Mouse (Mus musculus) heart, embryonic 16.5 days (tissue): ENCODE results near the gene Tiam1. TPM values are rescaled to one million over a fixed set of nuclear protein-coding genes. Genes with fewer than 3 reads are reported as not detected.

Source experiments
- ATAC-seq: fragments of 200-750 bp; cut with Nextera tagmentation; replicated peaks from 2 replicates; pipeline ENCODE4 v1.8.0; 2017; ENCODE audit warnings: moderate number of reproducible peaks; ENCODE audit not compliant: insufficient read depth, low FRiP score; ENCODE audit errors: extremely low read depth
- H3K27ac ChIP-seq: fragments of 300-500 bp; sonication (generic); 2 replicates; pipeline ENCODE4 v1.5.1; 2014; ENCODE audit warnings: mild to moderate bottlenecking, low read length, control low read depth, moderate library complexity
- H3K27me3 ChIP-seq: fragments of 300-500 bp; sonication (generic); 2 replicates; pipeline ENCODE4 v1.6.1; 2014; ENCODE audit warnings: low read length, mixed read lengths; ENCODE audit not compliant: control insufficient read depth, insufficient read depth
- H3K36me3 ChIP-seq: fragments of 300-500 bp; sonication (generic); 2 replicates; pipeline ENCODE4 v1.6.1; 2014; ENCODE audit not compliant: control insufficient read depth, insufficient read depth
- H3K4me1 ChIP-seq: fragments of 300-500 bp; sonication (generic); 2 replicates; pipeline ENCODE4 v1.6.1; 2014; ENCODE audit warnings: low read length, mixed read lengths; ENCODE audit not compliant: control insufficient read depth, insufficient read depth
- H3K4me2 ChIP-seq: fragments of 300-500 bp; sonication (generic); 2 replicates; pipeline ENCODE4 v1.6.1; 2014; ENCODE audit warnings: low read depth, mild to moderate bottlenecking, control low read depth, low read length
- H3K4me3 ChIP-seq: fragments of 300-500 bp; sonication (generic); 2 replicates; pipeline ENCODE4 v1.5.1; 2014; ENCODE audit warnings: mild to moderate bottlenecking, control low read depth, low read length
- H3K9ac ChIP-seq: fragments of 300-500 bp; sonication (generic); 2 replicates; pipeline ENCODE4 v1.6.1; 2014; ENCODE audit warnings: low read length, control low read depth
- H3K9me3 ChIP-seq: fragments of 300-500 bp; sonication (generic); replicated peaks from 2 replicates; pipeline ENCODE4 v1.6.1; 2016; ENCODE audit warnings: low read length; ENCODE audit not compliant: control insufficient read depth
- WGBS: fragments of 180-500 bp; shearing (Covaris S2); extraction: QIAGEN DNeasy Blood & Tissue Kit; methylation state at CpG from one replicate; pipeline ENCODE4 v1.1.7; 2014; 5-methylcytosine and 5-hydroxymethylcytosine counted together
- polyA plus RNA-seq: library from polyadenylated mRNA; unstranded; fragments of >200 nt; fragmentation: Nextera tagmentation; extraction: Ambion mirVana; gene quantifications from 2 replicates; pipeline ENCODE4 v1.2.1, GENCODE M21; 2015

Gene Tiam1
- polyA plus RNA-seq, 1 experiment from 2014 or later = 9.4 TPM

DNA sequence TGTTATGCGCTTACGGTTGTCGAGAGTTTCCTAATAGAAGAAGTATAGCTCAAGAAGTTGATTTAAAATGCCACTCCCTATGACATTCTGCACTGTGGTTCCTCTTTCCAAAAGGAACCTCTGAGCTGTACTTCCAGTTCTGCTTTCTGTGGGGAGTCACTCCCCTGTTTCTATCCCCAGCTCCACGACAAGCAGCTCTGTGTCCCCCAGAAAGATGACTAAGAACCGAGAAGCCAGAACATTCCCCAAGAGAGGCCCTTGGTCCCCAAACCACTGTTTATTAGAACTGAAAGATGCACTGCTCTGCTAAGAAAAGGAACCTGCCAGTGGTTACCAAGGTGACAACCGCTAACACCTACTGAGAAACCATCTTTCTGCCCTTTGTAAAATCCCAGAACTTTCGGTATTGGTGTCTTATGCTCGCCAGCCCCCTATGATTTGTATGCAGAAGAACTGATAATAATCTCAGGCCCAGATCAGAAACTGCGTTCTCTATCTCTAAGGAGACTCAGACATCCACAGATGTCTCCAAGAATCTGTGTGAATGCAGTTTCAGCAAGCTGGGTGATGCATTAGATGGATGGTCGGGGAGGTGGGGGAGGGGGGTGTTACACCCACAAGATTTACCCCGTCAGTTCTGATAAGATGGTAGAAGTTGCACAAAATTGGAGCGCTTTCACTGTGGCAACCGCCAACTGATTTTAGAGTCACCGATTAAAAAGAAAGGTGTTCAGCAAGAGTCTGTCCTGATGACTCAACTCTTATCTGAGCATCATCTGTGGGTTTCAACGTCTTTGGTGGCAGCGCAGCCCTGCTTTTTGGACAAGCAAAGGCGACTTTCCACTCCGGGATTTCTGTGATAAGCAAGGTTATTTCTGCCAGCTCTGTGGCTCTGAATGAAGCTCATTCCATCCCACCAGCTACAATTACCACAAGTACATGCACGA is 294.6 kb downstream of the Tiam1 start:
- 79% methylated on average over 19 of the region's 19 CpGs for WGBS
- Histone ChIP-seq H3K36me3 (no peaks in the 10 kb centered on the region; the same call in 1 of the 2 replicates), H3K9ac (no peak overlapping the region), H3K27me3 (no peaks in the 10 kb centered on the region), H3K4me3 (no peak overlapping the region), H3K27ac (no peak overlapping the region), H3K9me3 (no peaks in the 10 kb centered on the region), H3K4me1 (no peaks in the 10 kb centered on the region), H3K4me2 (no peak overlapping the region)
- ATAC-seq = no peak

DNA sequence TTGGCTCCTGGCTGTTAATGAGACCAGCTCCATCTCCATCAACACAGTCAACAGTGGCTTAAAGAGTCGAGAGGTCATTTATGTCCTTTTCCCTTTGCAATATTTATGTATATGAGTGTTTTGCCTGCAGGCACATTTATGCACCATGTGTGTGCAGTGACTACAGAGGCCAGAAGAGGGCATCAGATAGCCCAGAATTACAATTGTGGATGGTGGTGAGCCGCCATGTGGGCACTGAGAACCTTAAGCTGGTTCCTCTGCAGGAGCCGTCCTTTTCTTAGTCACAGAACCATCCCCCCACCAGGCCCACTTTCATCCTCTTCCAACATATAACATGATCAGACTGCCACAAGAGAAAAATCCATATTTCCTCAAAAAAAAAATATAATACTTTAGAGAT is 295.4 kb downstream of the Tiam1 start:
- H3K36me3 ChIP-seq = no peaks in the 10 kb centered on the region; the same call in 1 of the 2 replicates
- no peak overlapping the region for H3K9ac ChIP-seq
- H3K4me2 ChIP-seq = no peak overlapping the region
- no peak overlapping the region for H3K4me3 ChIP-seq
- no peaks in the 10 kb centered on the region for H3K4me1 ChIP-seq
- no peak for ATAC-seq
- no peak overlapping the region for H3K27ac ChIP-seq
- no peaks in the 10 kb centered on the region for H3K9me3 ChIP-seq
- H3K27me3 ChIP-seq = no peaks in the 10 kb centered on the region
- 94% methylated on average over 3 of the region's 3 CpGs for WGBS

DNA sequence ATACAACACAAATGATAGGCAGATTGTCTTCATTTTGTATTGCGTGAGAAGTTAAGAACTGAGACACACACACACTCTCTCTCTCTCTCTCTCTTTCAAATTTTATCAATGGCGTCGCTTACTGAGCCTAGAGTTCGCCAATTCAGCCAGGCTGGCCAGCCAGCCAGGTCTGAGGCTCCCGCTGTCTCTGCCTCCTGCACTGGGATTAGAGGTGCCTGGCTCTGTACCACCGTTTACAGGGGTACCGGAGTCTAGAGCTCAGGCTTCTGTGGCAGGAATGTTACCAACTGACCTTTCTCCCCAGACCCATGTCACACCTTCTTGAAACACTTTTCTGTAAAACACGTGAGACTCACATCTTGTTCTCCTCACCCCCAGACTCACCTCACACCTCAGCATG is 298.1 kb downstream of the Tiam1 start:
- Histone ChIP-seq H3K9me3 (no peaks in the 10 kb centered on the region), H3K4me2 (no peak overlapping the region), H3K9ac (no peak overlapping the region), H3K36me3 (no peaks in the 10 kb centered on the region; the same call in 1 of the 2 replicates), H3K4me3 (no peak overlapping the region), H3K4me1 (no peaks in the 10 kb centered on the region), H3K27ac (no peak overlapping the region), H3K27me3 (no peaks in the 10 kb centered on the region)
- 81% methylated on average over 8 of the region's 8 CpGs for WGBS
- no peak for ATAC-seq

DNA sequence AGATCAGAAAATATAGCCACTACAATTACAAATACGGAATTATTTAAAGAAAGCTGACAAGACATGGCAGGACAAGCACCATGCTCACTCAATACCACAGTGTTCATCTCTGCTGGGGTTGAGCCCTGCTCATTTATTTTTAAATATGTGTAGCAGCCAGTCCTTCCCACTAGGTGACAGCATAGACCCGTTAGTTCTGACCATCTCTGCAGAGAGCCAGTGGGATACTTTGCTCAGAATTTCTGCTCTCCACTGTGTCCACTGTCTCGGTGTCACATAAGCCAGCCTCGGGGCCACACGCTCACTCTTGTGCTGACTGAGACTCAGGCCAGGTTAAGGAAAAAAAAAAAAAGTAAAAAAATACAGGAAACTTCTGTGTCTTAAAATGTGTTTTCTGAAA is 299.0 kb downstream of the Tiam1 start:
- Histone ChIP-seq H3K4me2 (no peak overlapping the region), H3K9me3 (no peaks in the 10 kb centered on the region), H3K4me3 (no peak overlapping the region), H3K4me1 (no peaks in the 10 kb centered on the region; the same call in 1 of the 2 replicates), H3K9ac (no peak overlapping the region), H3K27ac (no peak overlapping the region), H3K36me3 (no peaks in the 10 kb centered on the region; the same call in 1 of the 2 replicates), H3K27me3 (no peaks in the 10 kb centered on the region)
- peak; percentile 67 for ATAC-seq
- 39% methylated on average over 5 of the region's 5 CpGs for WGBS

DNA sequence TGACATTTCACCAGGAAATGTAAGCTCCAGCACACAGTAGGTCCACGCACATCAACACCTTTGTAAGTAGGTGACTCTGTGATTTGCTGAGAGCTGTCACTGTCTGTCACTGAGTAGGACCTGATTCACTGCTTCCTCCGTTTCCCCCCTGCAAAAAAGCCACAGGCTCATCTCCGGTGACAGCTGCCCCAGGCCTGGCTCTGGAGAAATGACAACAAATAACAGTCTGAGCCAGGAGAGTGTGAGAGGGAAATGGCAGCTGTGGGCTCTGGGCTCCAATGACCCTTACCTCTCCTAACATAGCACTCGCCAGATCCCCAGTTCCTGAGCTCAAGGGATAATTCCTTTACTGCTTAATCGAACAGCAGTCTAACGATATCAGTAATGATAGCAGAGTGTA is 301.7 kb downstream of the Tiam1 start:
- H3K27ac ChIP-seq = no peak overlapping the region
- no peak overlapping the region for H3K4me2 ChIP-seq
- H3K9ac ChIP-seq = no peak overlapping the region
- no peaks in the 10 kb centered on the region; the same call in 1 of the 2 replicates for H3K4me1 ChIP-seq
- ATAC-seq = no peak
- no peak overlapping the region for H3K4me3 ChIP-seq
- no peaks in the 10 kb centered on the region for H3K9me3 ChIP-seq
- 53% methylated on average over 6 of the region's 6 CpGs for WGBS
- no peaks in the 10 kb centered on the region for H3K27me3 ChIP-seq
- H3K36me3 ChIP-seq = no peaks in the 10 kb centered on the region

DNA sequence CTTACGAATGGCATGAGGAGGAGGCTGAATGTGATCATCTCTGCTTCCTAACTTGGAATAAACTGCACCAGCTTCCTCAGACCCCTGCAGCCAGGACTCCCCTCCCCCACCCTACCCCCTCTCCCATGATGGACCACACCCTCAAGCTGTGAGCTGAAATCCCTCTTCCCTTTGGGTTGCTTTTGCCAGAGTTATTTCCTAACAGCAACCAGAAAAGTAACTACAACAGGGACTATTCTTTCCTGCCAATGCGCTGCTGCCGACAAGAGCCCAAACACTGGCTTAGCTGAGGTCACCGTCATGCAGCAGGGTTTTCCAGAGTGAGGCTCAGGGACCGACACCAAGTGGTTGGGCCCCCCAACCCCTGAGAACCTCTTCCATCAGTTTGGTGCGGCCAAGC is 303.2 kb downstream of the Tiam1 start:
- WGBS = 83% methylated on average over 6 of the region's 6 CpGs
- H3K4me3 ChIP-seq = no peak overlapping the region
- H3K9me3 ChIP-seq = no peaks in the 10 kb centered on the region
- no peaks in the 10 kb centered on the region for H3K27me3 ChIP-seq
- H3K27ac ChIP-seq = no peak overlapping the region
- H3K4me2 ChIP-seq = no peak overlapping the region
- no peak for ATAC-seq
- no peaks in the 10 kb centered on the region; the same call in 1 of the 2 replicates for H3K4me1 ChIP-seq
- H3K9ac ChIP-seq = no peak overlapping the region
- H3K36me3 ChIP-seq = no peaks in the 10 kb centered on the region

DNA sequence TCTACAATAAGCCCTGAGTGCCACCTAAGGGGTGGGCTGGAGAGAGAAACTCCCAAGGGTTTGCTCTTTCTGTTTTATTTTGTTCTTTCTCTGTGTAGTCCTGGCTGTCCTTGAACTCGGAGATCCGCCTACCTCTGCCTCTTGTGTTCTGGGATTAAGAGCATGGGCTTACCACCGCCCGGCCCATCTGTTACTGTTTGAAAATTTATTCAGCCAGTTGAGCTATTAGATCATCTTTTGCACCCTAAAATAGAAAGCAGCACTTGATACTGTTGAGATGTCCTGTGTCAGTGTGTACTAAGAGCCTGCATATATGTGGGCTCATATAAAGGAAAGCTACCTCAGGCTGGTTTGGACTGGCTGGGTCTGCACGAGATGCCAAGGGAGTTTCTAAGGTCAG is 303.7 kb downstream of the Tiam1 start:
- Histone ChIP-seq H3K36me3 (no peaks in the 10 kb centered on the region), H3K27ac (no peak overlapping the region), H3K27me3 (no peaks in the 10 kb centered on the region), H3K4me2 (no peak overlapping the region), H3K9ac (no peak overlapping the region), H3K4me1 (no peaks in the 10 kb centered on the region; the same call in 1 of the 2 replicates), H3K4me3 (no peak overlapping the region), H3K9me3 (no peaks in the 10 kb centered on the region)
- ATAC-seq = 0 out of 2 replicates have a peak, but pooled peaks have one; percentile 35
- 66% methylated on average over 5 of the region's 5 CpGs for WGBS

DNA sequence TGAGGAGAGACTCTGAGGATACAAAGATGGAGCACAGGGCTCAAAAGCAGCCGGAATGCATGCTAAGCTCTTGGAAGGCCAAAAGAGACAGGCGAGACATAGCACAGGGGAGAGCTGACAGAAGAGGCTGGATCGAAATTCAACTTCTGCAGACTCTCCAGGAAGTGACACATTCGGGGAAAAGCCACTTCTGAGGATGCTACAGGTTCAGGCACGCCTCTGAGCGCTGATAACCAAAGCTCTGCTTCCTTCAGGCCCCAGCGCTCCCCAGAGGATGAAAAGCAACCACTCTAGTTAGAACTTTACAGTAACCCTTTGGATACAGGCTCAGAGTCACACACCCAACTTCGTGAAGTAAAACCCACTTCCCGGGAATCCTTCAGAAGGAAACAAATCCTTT is 306.5 kb downstream of the Tiam1 start:
- no peak overlapping the region for H3K4me3 ChIP-seq
- H3K4me2 ChIP-seq = no peak overlapping the region
- H3K9me3 ChIP-seq = no peaks in the 10 kb centered on the region
- H3K4me1 ChIP-seq = no peaks in the 10 kb centered on the region; the same call in 1 of the 2 replicates
- H3K36me3 ChIP-seq = no peaks in the 10 kb centered on the region
- H3K27ac ChIP-seq = no peak overlapping the region
- no peaks in the 10 kb centered on the region for H3K27me3 ChIP-seq
- no peak overlapping the region for H3K9ac ChIP-seq
- 38% methylated on average over 9 of the region's 9 CpGs for WGBS
- ATAC-seq = 0 out of 2 replicates have a peak, but pooled peaks have one; percentile 23

DNA sequence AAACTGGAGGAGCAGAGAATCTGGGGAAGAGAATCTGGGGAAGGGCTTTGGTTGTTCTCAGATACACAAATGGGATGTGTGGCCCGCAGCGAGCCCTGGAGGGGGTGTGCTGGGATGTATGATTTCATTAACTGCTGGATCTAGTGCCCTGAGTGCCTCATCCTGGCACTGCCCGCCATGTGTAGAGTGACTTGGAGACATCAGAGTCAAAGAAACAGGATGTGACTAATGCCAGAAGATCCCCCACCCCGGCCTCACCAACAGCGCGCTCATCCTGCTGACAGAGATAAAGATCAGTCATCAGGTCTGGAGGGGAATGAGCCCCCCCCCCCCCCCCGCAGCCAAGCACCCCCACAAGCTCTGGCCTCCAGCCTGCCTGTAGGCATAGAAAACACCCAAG is 308.0 kb downstream of the Tiam1 start:
- Histone ChIP-seq H3K9me3 (no peaks in the 10 kb centered on the region), H3K4me3 (no peak overlapping the region), H3K4me2 (no peak overlapping the region), H3K27ac (no peak overlapping the region), H3K27me3 (no peaks in the 10 kb centered on the region), H3K9ac (no peak overlapping the region), H3K36me3 (no peaks in the 10 kb centered on the region), H3K4me1 (peaks cover 5% of the 10 kb centered on the region)
- 61% methylated on average over 7 of the region's 7 CpGs for WGBS
- no peak for ATAC-seq
